Mouse (Mus musculus) liver, embryonic 13.5 days (tissue): ENCODE results near the gene Med17. TPM values are rescaled to one million over a fixed set of nuclear protein-coding genes. Genes with fewer than 3 reads are reported as not detected.
"Not testable (repeated sequence)": the region's sequence is repeated elsewhere in the genome, so short reads cannot be mapped to it uniquely, and the experiment has no call there.

Source experiments
- ATAC-seq: fragments of 200-750 bp; cut with Nextera tagmentation; 2 replicates; pipeline ENCODE4 v1.8.0; 2017; ENCODE audit warnings: low read depth, mild to moderate bottlenecking, moderate number of reproducible peaks, moderate library complexity
- DNase-seq: peaks from one replicate; pipeline ENCODE4 v3.0.0; 2022
- H3K27ac ChIP-seq: fragments of 300-500 bp; sonication (generic); 2 replicates; pipeline ENCODE4 v1.5.1; 2015; ENCODE audit warnings: moderate library complexity, mild to moderate bottlenecking, inconsistent platforms
- H3K27me3 ChIP-seq: fragments of 300-500 bp; sonication (generic); 2 replicates; pipeline ENCODE4 v1.6.1; 2015; ENCODE audit warnings: mild to moderate bottlenecking, inconsistent platforms
- H3K36me3 ChIP-seq: fragments of 300-500 bp; sonication (generic); 2 replicates; pipeline ENCODE4 v1.6.1; 2015; ENCODE audit warnings: mild to moderate bottlenecking, inconsistent platforms
- H3K4me1 ChIP-seq: fragments of 300-500 bp; sonication (generic); replicated peaks from 2 replicates; pipeline ENCODE4 v1.6.1; 2015; ENCODE audit warnings: inconsistent platforms
- H3K4me2 ChIP-seq: fragments of 300-500 bp; sonication (generic); 2 replicates; pipeline ENCODE4 v1.6.1; 2015; ENCODE audit warnings: inconsistent platforms, mild to moderate bottlenecking, moderate library complexity
- H3K4me3 ChIP-seq: fragments of 300-500 bp; sonication (generic); replicated peaks from 2 replicates; pipeline ENCODE4 v1.5.1; 2015; ENCODE audit warnings: mild to moderate bottlenecking, inconsistent platforms
- H3K9ac ChIP-seq: fragments of 300-500 bp; sonication (generic); 2 replicates; pipeline ENCODE4 v1.6.1; 2015; ENCODE audit warnings: mild to moderate bottlenecking, inconsistent platforms
- H3K9me3 ChIP-seq: fragments of 300-500 bp; sonication (generic); replicated peaks from 2 replicates; pipeline ENCODE4 v1.6.1; 2016; ENCODE audit warnings: inconsistent platforms
- WGBS: fragments of 180-500 bp; shearing (Covaris S2); methylation state at CpG from one replicate; pipeline ENCODE4 v1.1.7; 2015; ENCODE audit not compliant: insufficient replicate concordance; 5-methylcytosine and 5-hydroxymethylcytosine counted together
- polyA plus RNA-seq: library from polyadenylated mRNA; unstranded; fragments of >200 nt; fragmentation: Nextera tagmentation; extraction: Ambion mirVana; gene quantifications from 2 replicates; pipeline ENCODE4 v1.2.1, GENCODE M21; 2015

Med17 gene
- 20.0 and 25.1 TPM in 2 replicates for polyA plus RNA-seq

DNA sequence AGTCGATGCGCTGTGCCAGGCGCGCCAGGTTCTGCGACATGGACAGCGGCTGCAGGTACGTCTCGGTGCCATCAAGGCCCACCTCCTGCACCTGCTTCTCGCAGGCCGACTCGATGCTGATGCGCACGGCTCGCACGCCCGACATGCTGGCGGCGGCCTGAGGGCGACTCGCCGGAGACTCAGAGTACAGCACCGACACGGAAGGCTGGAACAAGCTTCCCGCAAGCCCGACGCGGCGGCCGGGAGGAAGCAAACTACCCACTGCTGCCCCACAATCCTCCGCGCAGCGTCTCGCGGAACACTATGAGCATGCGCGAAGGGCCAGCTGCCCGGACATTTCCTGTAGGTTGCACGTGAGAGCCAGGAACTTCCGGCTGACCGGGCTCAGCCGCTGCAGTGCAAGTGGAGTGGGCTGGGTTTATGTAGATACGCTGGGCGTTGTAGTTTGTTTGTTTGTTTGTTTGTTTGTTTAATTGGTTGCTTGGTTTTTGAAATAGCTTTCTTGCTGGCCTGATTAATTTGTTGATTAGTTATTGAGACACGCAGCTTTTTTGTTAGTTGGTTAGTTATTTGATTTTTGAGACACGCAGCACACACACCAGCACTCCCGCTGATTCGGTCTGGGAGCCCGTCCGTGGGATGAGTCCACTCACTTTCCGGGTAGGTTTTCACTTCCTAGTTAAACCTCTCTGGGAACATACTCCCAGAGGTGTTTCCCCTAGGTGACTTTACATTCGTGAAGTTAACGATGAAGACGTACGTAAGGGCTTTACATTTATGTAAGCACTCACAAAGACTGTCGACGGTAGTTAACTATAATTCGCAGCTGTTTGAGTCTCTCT, at the start of gene Med17:
Gene Med17, minus strand, starts transcription at position 283 of the 842 bp plus-strand sequence.
- ATAC-seq, result peak; percentile 95
- peaks cover 20% of the 10 kb centered on the region for H3K36me3 ChIP-seq
- H3K9ac ChIP-seq, result peak within 1 kb of the TSS; percentile 95
- peak within 1 kb of the TSS; percentile 83 for H3K4me2 ChIP-seq
- peak; percentile 91 for DNase-seq
- H3K27me3 ChIP-seq, result no peaks in the 10 kb centered on the region
- no peaks in the 10 kb centered on the region for H3K9me3 ChIP-seq
- H3K4me3 ChIP-seq, result peak within 1 kb of the TSS; percentile 96
- peak within 1 kb of the TSS; percentile 84 for H3K27ac ChIP-seq
- WGBS, result 2% methylated on average over 57 of the region's 57 CpGs
- H3K4me1 ChIP-seq, result peaks cover 39% of the 10 kb centered on the region

- H3K9me3 ChIP-seq, result no peaks in the 10 kb centered on the region
- no peak overlapping the region for H3K4me2 ChIP-seq
- no peaks in the 10 kb centered on the region for H3K4me1 ChIP-seq
- no peak for DNase-seq
- 65% methylated on average over 2 of the region's 2 CpGs for WGBS
- no peak overlapping the region for H3K9ac ChIP-seq
- H3K27me3 ChIP-seq, result no peaks in the 10 kb centered on the region
- no peak; the same call in 1 of the 2 replicates for ATAC-seq
- H3K27ac ChIP-seq, result no peak overlapping the region
- H3K36me3 ChIP-seq, result peaks cover 75% of the 10 kb centered on the region
- H3K4me3 ChIP-seq, result no peak overlapping the region
Observed at GRCm38 (mm10) chr9:15318170-15318742, 38.5 kb upstream of the Med17 start.

GRCm38 (mm10) chr9:15317223-15318169, 37.8 kb upstream of the Med17 start:
- H3K9ac ChIP-seq, result no peak overlapping the region
- H3K9me3 ChIP-seq, result no peaks in the 10 kb centered on the region
- no peak overlapping the region for H3K4me3 ChIP-seq
- no peak overlapping the region for H3K27ac ChIP-seq
- no peak for DNase-seq
- H3K4me1 ChIP-seq, result no peaks in the 10 kb centered on the region
- H3K36me3 ChIP-seq, result peaks cover 73% of the 10 kb centered on the region
- ATAC-seq, result peak; percentile 33; the same call in 1 of the 2 replicates
- H3K27me3 ChIP-seq, result no peaks in the 10 kb centered on the region
- H3K4me2 ChIP-seq, result no peak overlapping the region
- 31% methylated on average over 5 of the region's 5 CpGs for WGBS

DNA sequence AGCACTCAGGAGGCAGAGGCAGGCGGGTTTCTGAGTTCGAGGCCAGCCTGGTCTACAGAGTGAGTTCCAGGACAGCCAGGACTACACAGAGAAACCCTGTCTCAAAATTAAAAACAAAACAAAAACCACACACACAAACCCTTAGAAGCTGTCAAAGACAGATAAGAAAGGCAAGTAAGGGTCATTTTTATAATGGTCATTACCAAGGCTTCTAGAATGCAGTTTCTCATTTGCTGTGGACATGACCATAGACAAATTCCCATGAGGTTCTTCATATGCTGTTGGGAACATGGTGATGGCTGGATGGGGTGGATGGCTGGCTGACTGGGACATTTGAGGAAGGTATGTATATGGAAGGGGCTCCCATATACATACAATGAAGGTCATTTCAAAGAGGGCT, 36.6 kb upstream of the Med17 start:
- not testable (repeated sequence) for DNase-seq, H3K27ac ChIP-seq, H3K4me3 ChIP-seq, H3K9ac ChIP-seq, H3K9me3 ChIP-seq, H3K4me2 ChIP-seq, H3K27me3 ChIP-seq, H3K4me1 ChIP-seq
- ATAC-seq, result peak; percentile 47; the same call in 1 of the 2 replicates
- peaks cover 73% of the 10 kb centered on the region for H3K36me3 ChIP-seq
- 83% methylated on average over 2 of the region's 2 CpGs for WGBS

GRCm38 (mm10) chr9:15314619-15315018, 34.9 kb upstream of the Med17 start:
- Histone ChIP-seq H3K9ac (no peak overlapping the region), H3K4me1 (peaks cover 12% of the 10 kb centered on the region), H3K4me3 (no peak overlapping the region), H3K27me3 (no peaks in the 10 kb centered on the region), H3K4me2 (no peak overlapping the region), H3K9me3 (no peaks in the 10 kb centered on the region), H3K36me3 (peaks cover 78% of the 10 kb centered on the region), H3K27ac (no peak overlapping the region)
- ATAC-seq (no peak), DNase-seq (no peak)
- 79% methylated on average over 1 of the region's 1 CpGs for WGBS

- H3K9ac ChIP-seq, result no peak overlapping the region
- 65% methylated on average over 5 of the region's 5 CpGs for WGBS
- no peak for ATAC-seq
- H3K9me3 ChIP-seq, result no peaks in the 10 kb centered on the region
- no peak overlapping the region for H3K4me2 ChIP-seq
- H3K4me3 ChIP-seq, result no peak overlapping the region
- H3K27ac ChIP-seq, result no peak overlapping the region
- H3K4me1 ChIP-seq, result peaks cover 21% of the 10 kb centered on the region
- H3K36me3 ChIP-seq, result peaks cover 87% of the 10 kb centered on the region
- no peaks in the 10 kb centered on the region for H3K27me3 ChIP-seq
- DNase-seq, result no peak
Observed at GRCm38 (mm10) chr9:15313633-15314032, 33.9 kb upstream of the Med17 start.

DNA sequence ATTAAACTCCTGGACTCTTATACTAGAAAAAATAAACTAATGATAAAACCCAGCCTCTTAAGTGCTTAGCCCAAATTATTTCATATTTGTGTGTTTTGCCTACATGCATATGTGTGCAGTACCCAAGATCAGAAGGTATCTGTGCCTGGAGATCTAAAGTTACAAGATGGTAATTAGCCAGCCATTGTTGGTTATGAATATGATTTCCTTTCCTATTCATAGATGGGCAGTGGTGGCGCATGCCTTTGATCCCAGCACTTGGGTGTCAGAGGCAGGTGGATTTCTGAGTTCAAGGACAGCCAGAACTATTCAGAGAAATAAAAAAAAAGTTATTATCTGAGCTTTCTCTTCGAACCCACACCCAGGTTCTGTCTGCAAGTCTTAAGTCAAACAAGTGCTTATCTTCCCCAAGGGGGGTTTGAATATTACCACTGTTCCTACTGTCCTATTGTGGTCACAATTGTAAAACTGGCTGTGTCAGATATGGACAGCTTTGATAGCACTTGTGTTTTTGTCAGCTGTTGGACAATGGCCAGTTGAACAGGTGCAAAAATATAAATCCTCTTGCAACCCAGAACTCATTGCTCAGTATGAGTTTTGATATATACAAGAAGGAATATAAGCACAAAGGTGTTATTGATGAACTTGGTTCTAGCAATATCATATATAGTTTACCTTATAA, 32.5 kb upstream of the Med17 start:
- 45% methylated on average over 2 of the region's 2 CpGs for WGBS
- H3K4me2 ChIP-seq, result no peak overlapping the region
- no peak overlapping the region for H3K9ac ChIP-seq
- H3K36me3 ChIP-seq, result peaks cover 87% of the 10 kb centered on the region
- H3K9me3 ChIP-seq, result no peaks in the 10 kb centered on the region
- no peak for DNase-seq
- H3K4me3 ChIP-seq, result no peak overlapping the region
- H3K4me1 ChIP-seq, result peaks cover 33% of the 10 kb centered on the region
- no peak overlapping the region for H3K27ac ChIP-seq
- peak; percentile 40 for ATAC-seq
- no peaks in the 10 kb centered on the region for H3K27me3 ChIP-seq

GRCm38 (mm10) chr9:15310179-15310578, 30.4 kb upstream of the Med17 start:
- DNase-seq, result no peak
- Histone ChIP-seq H3K9me3 (no peaks in the 10 kb centered on the region), H3K27ac (no peak overlapping the region; the same call in 1 of the 2 replicates), H3K4me3 (no peak overlapping the region), H3K9ac (no peak overlapping the region), H3K36me3 (peaks cover 74% of the 10 kb centered on the region), H3K4me1 (peaks cover 46% of the 10 kb centered on the region), H3K4me2 (no peak overlapping the region), H3K27me3 (no peaks in the 10 kb centered on the region)
- ATAC-seq, result no peak
- WGBS, result 78% methylated on average over 1 of the region's 1 CpGs

- Histone ChIP-seq H3K27ac (no peak overlapping the region), H3K9ac (no peak overlapping the region), H3K9me3 (no peaks in the 10 kb centered on the region), H3K4me1 (peaks cover 54% of the 10 kb centered on the region), H3K36me3 (peaks cover 66% of the 10 kb centered on the region), H3K27me3 (no peaks in the 10 kb centered on the region), H3K4me3 (peak overlapping the region; percentile 29), H3K4me2 (peak overlapping the region; percentile 49)
- 71% methylated on average over 4 of the region's 4 CpGs for WGBS
- DNase-seq, result no peak
- no peak for ATAC-seq
Observed at GRCm38 (mm10) chr9:15309425-15309824, 29.7 kb upstream of the Med17 start.

- Histone ChIP-seq H3K4me1 (peaks cover 55% of the 10 kb centered on the region), H3K4me3 (peak overlapping the region; percentile 91), H3K27ac (no peak overlapping the region; the same call in 1 of the 2 replicates), H3K27me3 (no peaks in the 10 kb centered on the region), H3K4me2 (peak overlapping the region; percentile 50), H3K9me3 (no peaks in the 10 kb centered on the region), H3K9ac (peak overlapping the region; percentile 56; the same call in 1 of the 2 replicates), H3K36me3 (peaks cover 54% of the 10 kb centered on the region)
- DNase-seq (no peak), ATAC-seq (no peak)
- WGBS, result 27% methylated on average over 2 of the region's 2 CpGs
Observed at GRCm38 (mm10) chr9:15308254-15308653, 28.5 kb upstream of the Med17 start.
